Mouse (Mus musculus) intestine, embryonic 16.5 days (tissue): Measurements from ENCODE around the gene Cdh13. TPM values are rescaled to one million over a fixed set of nuclear protein-coding genes. Genes with fewer than 3 reads are reported as not detected.

ENCODE experiments used
- ATAC-seq: fragments of 200-750 bp; cut with Nextera tagmentation; 2 replicates; pipeline ENCODE4 v1.8.0; 2017; ENCODE audit warnings: moderate TSS enrichment, moderate library complexity
- H3K27ac ChIP-seq: fragments of 300-500 bp; sonication (generic); 2 replicates; pipeline ENCODE4 v1.5.1; 2014; ENCODE audit warnings: mild to moderate bottlenecking, low read length
- H3K27me3 ChIP-seq: fragments of 300-500 bp; sonication (generic); replicated peaks from 2 replicates; pipeline ENCODE4 v1.6.1; 2014; ENCODE audit warnings: low read length, control low read depth, mixed read lengths; ENCODE audit not compliant: control insufficient read depth, insufficient read depth
- H3K36me3 ChIP-seq: fragments of 300-500 bp; sonication (generic); 2 replicates; pipeline ENCODE4 v1.6.1; 2014; ENCODE audit warnings: low read length, control low read depth; ENCODE audit not compliant: control insufficient read depth, insufficient read depth
- H3K4me1 ChIP-seq: fragments of 300-500 bp; sonication (generic); 2 replicates; pipeline ENCODE4 v1.6.1; 2014; ENCODE audit warnings: low read length, control low read depth, mixed read lengths; ENCODE audit not compliant: control insufficient read depth, insufficient read depth
- H3K4me2 ChIP-seq: fragments of 300-500 bp; sonication (generic); 2 replicates; pipeline ENCODE4 v1.6.1; 2014; ENCODE audit warnings: low read depth, low read length, control low read depth
- H3K4me3 ChIP-seq: fragments of 300-500 bp; sonication (generic); 2 replicates; pipeline ENCODE4 v1.5.1; 2014; ENCODE audit warnings: mild to moderate bottlenecking, low read length
- H3K9ac ChIP-seq: fragments of 300-500 bp; sonication (generic); 2 replicates; pipeline ENCODE4 v1.6.1; 2014; ENCODE audit warnings: low read depth, low read length
- H3K9me3 ChIP-seq: fragments of 300-500 bp; sonication (generic); 2 replicates; pipeline ENCODE4 v1.6.1; 2016; ENCODE audit warnings: low read length, control low read depth; ENCODE audit not compliant: control insufficient read depth
- WGBS: fragments of 180-500 bp; shearing (Covaris S2); extraction: QIAGEN DNeasy Blood & Tissue Kit; methylation state at CpG from one replicate; pipeline ENCODE4 v1.1.7; 2014; 5-methylcytosine and 5-hydroxymethylcytosine counted together
- polyA plus RNA-seq: library from polyadenylated mRNA; unstranded; fragments of >200 nt; fragmentation: Nextera tagmentation; extraction: Ambion mirVana; gene quantifications from 2 replicates; pipeline ENCODE4 v1.2.1, GENCODE M21; 2015

The Cdh13 gene
- polyA plus RNA-seq, 1 experiment from 2014 or later, result 6.5 TPM

- Histone ChIP-seq H3K9me3 (no peaks in the 10 kb centered on the region), H3K36me3 (no peaks in the 10 kb centered on the region), H3K4me1 (no peaks in the 10 kb centered on the region), H3K27me3 (no peaks in the 10 kb centered on the region), H3K9ac (no peak overlapping the region), H3K4me2 (no peak overlapping the region), H3K27ac (no peak overlapping the region), H3K4me3 (no peak overlapping the region)
- ATAC-seq, result no peak
- 35% methylated on average over 8 of the region's 8 CpGs for WGBS
Measured at GRCm38 (mm10) chr8:119127841-119128240, 844.3 kb downstream of the Cdh13 start.

DNA sequence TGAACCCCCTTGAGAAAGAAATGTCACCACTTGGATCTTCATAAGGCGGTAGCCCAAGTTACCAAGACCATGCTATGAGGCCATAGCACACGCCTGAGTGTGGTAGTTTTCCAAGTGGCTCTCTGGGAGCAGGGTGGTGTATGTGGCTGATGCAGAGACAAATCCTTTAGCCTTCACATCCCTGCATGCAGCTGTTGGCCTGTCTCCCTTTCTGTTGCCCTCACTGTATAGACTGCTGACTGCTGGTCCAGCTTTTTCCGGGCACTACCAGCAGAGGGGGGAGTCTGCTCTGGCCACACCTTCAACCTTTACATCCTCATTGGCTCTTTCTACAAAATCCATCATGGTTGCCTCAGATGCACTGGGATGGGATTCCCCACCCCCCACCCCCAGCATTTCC is 844.7 kb downstream of the Cdh13 start:
- Histone ChIP-seq H3K27ac (no peak overlapping the region), H3K9ac (no peak overlapping the region), H3K9me3 (no peaks in the 10 kb centered on the region), H3K27me3 (no peaks in the 10 kb centered on the region), H3K4me3 (no peak overlapping the region), H3K4me2 (no peak overlapping the region), H3K4me1 (no peaks in the 10 kb centered on the region), H3K36me3 (no peaks in the 10 kb centered on the region)
- no peak for ATAC-seq
- WGBS, result 41% methylated on average over 3 of the region's 3 CpGs

GRCm38 (mm10) chr8:119156454-119156921 is 873.0 kb downstream of the Cdh13 start:
- no peak for ATAC-seq
- no peak overlapping the region for H3K4me3 ChIP-seq
- no peaks in the 10 kb centered on the region for H3K27me3 ChIP-seq
- no peaks in the 10 kb centered on the region for H3K4me1 ChIP-seq
- H3K9ac ChIP-seq, result no peak overlapping the region
- no peaks in the 10 kb centered on the region for H3K9me3 ChIP-seq
- H3K36me3 ChIP-seq, result no peaks in the 10 kb centered on the region
- WGBS, result 62% methylated on average over 6 of the region's 6 CpGs
- no peak overlapping the region for H3K4me2 ChIP-seq
- no peak overlapping the region for H3K27ac ChIP-seq

DNA sequence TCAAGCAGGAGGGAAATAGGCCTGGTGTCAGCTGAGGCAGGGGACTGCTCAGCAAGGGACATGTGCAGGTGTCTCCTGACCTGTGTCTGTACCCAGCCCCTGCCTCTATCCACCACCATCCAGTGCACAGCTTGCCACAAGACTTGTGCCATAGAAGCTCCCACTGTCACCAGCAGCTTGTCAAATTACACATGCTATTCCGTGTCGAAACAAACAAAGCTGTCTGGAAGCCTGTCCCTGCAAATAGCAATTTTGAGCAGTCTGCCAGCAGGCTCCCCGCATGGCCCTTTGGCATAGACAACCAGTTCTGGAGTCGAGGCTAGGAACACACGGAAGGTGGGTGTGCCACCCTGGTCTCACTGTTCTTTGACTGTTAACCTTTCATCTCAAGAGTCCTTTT is 875.1 kb downstream of the Cdh13 start:
- H3K9ac ChIP-seq, result no peak overlapping the region
- WGBS, result 81% methylated on average over 5 of the region's 5 CpGs

DNA sequence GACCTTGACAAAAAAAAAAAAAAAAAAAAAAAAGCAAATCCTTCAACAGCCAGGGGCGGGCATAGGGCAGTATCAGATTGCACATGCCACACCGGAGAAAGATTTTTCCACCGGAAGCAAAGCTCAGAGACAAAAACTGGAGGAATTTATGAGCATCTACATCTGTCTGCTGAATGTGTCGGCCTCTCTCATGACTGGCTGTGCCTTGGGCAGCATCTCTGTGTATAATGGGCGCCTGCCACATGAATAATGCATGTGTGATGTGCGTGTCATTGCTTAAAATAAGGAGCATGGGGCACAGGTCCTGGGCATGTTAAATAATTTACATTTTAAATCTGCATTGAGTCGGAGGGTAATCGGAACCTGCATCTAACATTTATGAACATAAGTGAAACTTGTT is 876.3 kb downstream of the Cdh13 start:
- H3K4me2 ChIP-seq, result no peak overlapping the region
- H3K27me3 ChIP-seq, result no peaks in the 10 kb centered on the region

More for the DNA sequence above, 875.1 kb downstream of the Cdh13 start:
- Histone ChIP-seq H3K9me3 (no peaks in the 10 kb centered on the region), H3K4me3 (no peak overlapping the region), H3K27me3 (no peaks in the 10 kb centered on the region), H3K27ac (no peak overlapping the region), H3K36me3 (no peaks in the 10 kb centered on the region), H3K4me2 (no peak overlapping the region), H3K4me1 (no peaks in the 10 kb centered on the region)
- ATAC-seq, result no peak

GRCm38 (mm10) chr8:119164076-119164475 is 880.5 kb downstream of the Cdh13 start:
- H3K4me1 ChIP-seq, result no peaks in the 10 kb centered on the region
- H3K36me3 ChIP-seq, result no peaks in the 10 kb centered on the region
- 64% methylated on average over 5 of the region's 5 CpGs for WGBS
- no peak overlapping the region for H3K27ac ChIP-seq
- no peak overlapping the region for H3K4me2 ChIP-seq
- no peak for ATAC-seq
- H3K9me3 ChIP-seq, result no peaks in the 10 kb centered on the region
- no peaks in the 10 kb centered on the region for H3K27me3 ChIP-seq
- H3K4me3 ChIP-seq, result no peak overlapping the region
- no peak overlapping the region for H3K9ac ChIP-seq

More for the DNA sequence above, 876.3 kb downstream of the Cdh13 start:
- no peak overlapping the region for H3K27ac ChIP-seq
- WGBS, result 59% methylated on average over 8 of the region's 8 CpGs
- H3K36me3 ChIP-seq, result no peaks in the 10 kb centered on the region
- H3K9me3 ChIP-seq, result no peaks in the 10 kb centered on the region
- no peak overlapping the region for H3K4me3 ChIP-seq
- no peaks in the 10 kb centered on the region for H3K4me1 ChIP-seq
- H3K9ac ChIP-seq, result no peak overlapping the region
- no peak for ATAC-seq

DNA sequence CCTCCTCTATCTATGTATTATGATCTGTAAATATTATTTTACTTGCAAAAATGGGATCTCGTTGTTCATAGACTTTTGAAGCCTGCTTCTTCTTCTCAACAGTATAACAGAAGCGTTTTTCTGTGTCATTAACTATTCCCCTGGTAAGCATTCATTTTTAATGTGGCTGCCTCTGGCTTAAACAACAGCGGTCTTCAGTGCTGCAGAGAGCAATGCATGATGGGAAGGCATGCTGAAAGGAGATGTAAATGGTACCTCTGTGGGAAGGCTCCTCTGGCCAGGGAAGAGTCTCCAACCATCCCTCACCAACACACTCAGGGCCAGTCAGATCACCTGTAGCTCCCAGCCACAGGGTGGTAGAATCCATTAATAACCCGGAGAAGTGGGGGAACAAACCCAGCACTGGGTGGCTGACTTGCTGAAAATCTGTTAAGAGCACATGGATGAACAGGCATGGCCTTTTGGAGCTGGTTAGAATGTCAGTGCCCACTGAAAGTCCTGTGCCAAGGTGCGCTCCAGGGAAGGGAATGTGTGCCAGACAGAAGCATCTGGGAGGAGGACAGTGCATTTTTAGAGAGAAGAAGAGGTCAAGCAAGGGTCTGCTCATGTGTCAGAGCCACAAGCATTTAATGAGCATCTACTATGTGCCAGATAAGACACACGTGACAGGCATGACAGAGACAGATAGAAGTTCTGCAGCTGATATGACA is 893.8 kb downstream of the Cdh13 start:
- Histone ChIP-seq H3K9me3 (no peaks in the 10 kb centered on the region), H3K9ac (no peak overlapping the region), H3K4me1 (no peaks in the 10 kb centered on the region), H3K4me2 (no peak overlapping the region), H3K36me3 (no peaks in the 10 kb centered on the region), H3K4me3 (no peak overlapping the region), H3K27me3 (no peaks in the 10 kb centered on the region), H3K27ac (no peak overlapping the region)
- ATAC-seq, result no peak
- WGBS, result 72% methylated on average over 6 of the region's 6 CpGs

DNA sequence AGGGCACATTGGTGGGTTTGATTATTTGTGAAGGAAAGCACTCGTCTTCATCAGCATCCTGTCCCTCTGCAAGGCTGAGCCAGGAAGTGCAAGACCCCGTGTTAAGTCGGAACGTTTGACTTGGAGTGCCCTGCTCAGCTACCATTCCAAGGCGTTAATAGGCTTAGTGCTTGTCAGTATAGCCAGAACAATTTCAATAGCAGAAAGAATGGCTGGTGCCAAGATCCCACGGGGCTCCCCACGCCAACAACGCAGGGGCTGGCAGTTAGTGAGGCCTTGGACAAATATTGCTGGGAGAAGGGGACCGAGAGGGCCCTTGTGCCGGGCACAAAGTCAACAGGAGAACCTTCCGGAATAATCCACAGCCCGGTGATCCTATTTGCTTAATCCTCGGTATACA is 897.1 kb downstream of the Cdh13 start:
- Histone ChIP-seq H3K27me3 (no peaks in the 10 kb centered on the region), H3K9ac (no peak overlapping the region), H3K9me3 (no peaks in the 10 kb centered on the region), H3K27ac (no peak overlapping the region), H3K4me2 (no peak overlapping the region), H3K4me1 (no peaks in the 10 kb centered on the region), H3K36me3 (no peaks in the 10 kb centered on the region), H3K4me3 (no peak overlapping the region)
- 58% methylated on average over 13 of the region's 13 CpGs for WGBS
- ATAC-seq, result no peak

GRCm38 (mm10) chr8:119195695-119196094 is 912.2 kb downstream of the Cdh13 start:
- 64% methylated on average over 8 of the region's 8 CpGs for WGBS
- ATAC-seq, result no peak
- H3K9me3 ChIP-seq, result no peaks in the 10 kb centered on the region

More at GRCm38 (mm10) chr8:119195695-119196094, 912.2 kb downstream of the Cdh13 start:
- no peaks in the 10 kb centered on the region for H3K36me3 ChIP-seq
- no peaks in the 10 kb centered on the region for H3K4me1 ChIP-seq
- no peak overlapping the region for H3K27ac ChIP-seq
- no peak overlapping the region for H3K4me2 ChIP-seq
- H3K27me3 ChIP-seq, result no peaks in the 10 kb centered on the region
- H3K9ac ChIP-seq, result no peak overlapping the region
- no peak overlapping the region for H3K4me3 ChIP-seq
